Mouse (Mus musculus) E14TG2a.4 (cell line): ENCODE data around the gene Tbx20.

ENCODE experiments used
- CTCF ChIP-seq: conservative IDR thresholded peaks from 2 replicates; pipeline ENCODE4 v1.5.1; 2014; ENCODE audit warnings: low read length
- POU5F1 ChIP-seq: IDR thresholded peaks from 2 replicates; pipeline ENCODE4 v1.6.1; 2014; ENCODE audit warnings: low read length, borderline replicate concordance

DNA sequence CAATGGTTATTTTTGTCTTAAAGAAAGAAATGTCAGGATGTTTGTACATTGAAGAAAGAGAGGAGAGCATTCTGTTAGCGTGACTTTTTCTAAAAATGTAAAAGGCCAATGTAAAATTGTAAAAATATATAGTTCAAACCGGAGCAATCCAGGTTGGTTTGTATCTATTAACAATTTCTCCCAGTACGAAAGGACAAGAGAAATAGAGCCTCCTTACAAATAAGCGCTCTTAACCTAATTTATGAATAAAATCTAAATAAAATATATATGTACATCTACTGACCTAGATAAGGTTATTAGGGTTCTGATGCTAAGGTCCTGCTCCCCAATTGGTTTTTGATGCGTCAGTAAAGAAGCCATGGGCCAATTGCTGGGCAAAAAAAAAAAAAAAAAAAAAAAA lies 29.1 kb downstream of the Tbx20 start:
- no peak for TF ChIP-seq CTCF
- no peak for TF ChIP-seq POU5F1
